Mouse (Mus musculus) heart, embryonic 15.5 days (tissue): ENCODE measurements around the gene Rmdn2. TPM values are rescaled to one million over a fixed set of nuclear protein-coding genes. Genes with fewer than 3 reads are reported as not detected.

ENCODE experiments used
- ATAC-seq: fragments of 200-750 bp; cut with Nextera tagmentation; replicated peaks from 2 replicates; pipeline ENCODE4 v1.8.0; 2017; ENCODE audit warnings: low read depth, moderate TSS enrichment; ENCODE audit not compliant: insufficient number of reproducible peaks, insufficient read depth, low FRiP score
- H3K27ac ChIP-seq: fragments of 300-500 bp; sonication (generic); 2 replicates; pipeline ENCODE4 v1.5.1; 2015; ENCODE audit warnings: mild to moderate bottlenecking, inconsistent platforms
- H3K27me3 ChIP-seq: fragments of 300-500 bp; sonication (generic); 2 replicates; pipeline ENCODE4 v1.6.1; 2015; ENCODE audit warnings: inconsistent platforms
- H3K36me3 ChIP-seq: fragments of 300-500 bp; sonication (generic); 2 replicates; pipeline ENCODE4 v1.6.1; 2015; ENCODE audit warnings: mild to moderate bottlenecking, inconsistent platforms
- H3K4me1 ChIP-seq: fragments of 300-500 bp; sonication (generic); replicated peaks from 2 replicates; pipeline ENCODE4 v1.6.1; 2015; ENCODE audit warnings: inconsistent platforms
- H3K4me2 ChIP-seq: fragments of 300-500 bp; sonication (generic); 2 replicates; pipeline ENCODE4 v1.6.1; 2015; ENCODE audit warnings: inconsistent platforms, mild to moderate bottlenecking, moderate library complexity
- H3K4me3 ChIP-seq: fragments of 300-500 bp; sonication (generic); 2 replicates; pipeline ENCODE4 v1.5.1; 2015; ENCODE audit warnings: mild to moderate bottlenecking, inconsistent platforms
- H3K9ac ChIP-seq: fragments of 300-500 bp; sonication (generic); 2 replicates; pipeline ENCODE4 v1.6.1; 2015; ENCODE audit warnings: mild to moderate bottlenecking, inconsistent platforms
- H3K9me3 ChIP-seq: fragments of 300-500 bp; sonication (generic); replicated peaks from 2 replicates; pipeline ENCODE4 v1.6.1; 2016; ENCODE audit warnings: inconsistent platforms
- WGBS: fragments of 180-500 bp; shearing (Covaris S2); methylation state at CpG from one replicate; pipeline ENCODE4 v1.1.7; 2015; ENCODE audit warnings: mixed read lengths; 5-methylcytosine and 5-hydroxymethylcytosine counted together
- polyA plus RNA-seq: library from polyadenylated mRNA; unstranded; fragments of >200 nt; fragmentation: Nextera tagmentation; extraction: Ambion mirVana; gene quantifications from 2 replicates; pipeline ENCODE4 v1.2.1, GENCODE M21; 2015

Rmdn2 gene
- polyA plus RNA-seq, 1 experiment from 2014 or later: 11.6 TPM

DNA sequence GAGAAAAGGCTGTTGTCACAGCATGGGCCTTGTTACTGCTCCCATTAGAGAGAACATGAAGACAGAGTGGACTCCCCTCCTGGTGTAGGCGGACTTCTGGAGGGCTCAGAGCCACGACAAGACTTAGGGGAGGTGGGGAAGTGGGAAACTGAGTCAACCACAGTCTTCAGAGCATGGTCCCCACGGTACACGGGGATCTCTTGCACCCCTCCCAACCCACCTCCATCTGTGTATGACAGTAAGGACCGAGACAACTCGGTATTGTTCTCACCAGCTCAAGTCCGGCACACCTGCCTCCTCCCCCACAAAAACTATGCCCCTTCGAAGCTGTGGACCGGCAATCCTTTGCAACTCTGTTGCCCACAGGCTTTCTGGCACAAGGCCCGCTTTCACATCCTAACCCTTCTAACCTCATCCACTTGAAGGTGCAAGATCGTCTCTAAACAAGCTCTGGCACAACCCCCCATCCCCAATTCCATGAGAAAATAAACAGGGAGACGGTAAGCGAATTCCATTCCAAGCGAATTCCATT lies 116.5 kb downstream of the Rmdn2 start:
- peaks cover 23% of the 10 kb centered on the region for H3K4me1 ChIP-seq
- H3K4me3 ChIP-seq: peak overlapping the region; percentile 34
- 25% methylated on average over 14 of the region's 14 CpGs for WGBS
- peaks cover 4% of the 10 kb centered on the region; the same call in 1 of the 2 replicates for H3K27me3 ChIP-seq
- H3K9me3 ChIP-seq: no peaks in the 10 kb centered on the region
- H3K27ac ChIP-seq: no peak overlapping the region
- peak overlapping the region; percentile 61 for H3K4me2 ChIP-seq
- H3K36me3 ChIP-seq: no peaks in the 10 kb centered on the region
- ATAC-seq: no peak
- H3K9ac ChIP-seq: no peak overlapping the region

DNA sequence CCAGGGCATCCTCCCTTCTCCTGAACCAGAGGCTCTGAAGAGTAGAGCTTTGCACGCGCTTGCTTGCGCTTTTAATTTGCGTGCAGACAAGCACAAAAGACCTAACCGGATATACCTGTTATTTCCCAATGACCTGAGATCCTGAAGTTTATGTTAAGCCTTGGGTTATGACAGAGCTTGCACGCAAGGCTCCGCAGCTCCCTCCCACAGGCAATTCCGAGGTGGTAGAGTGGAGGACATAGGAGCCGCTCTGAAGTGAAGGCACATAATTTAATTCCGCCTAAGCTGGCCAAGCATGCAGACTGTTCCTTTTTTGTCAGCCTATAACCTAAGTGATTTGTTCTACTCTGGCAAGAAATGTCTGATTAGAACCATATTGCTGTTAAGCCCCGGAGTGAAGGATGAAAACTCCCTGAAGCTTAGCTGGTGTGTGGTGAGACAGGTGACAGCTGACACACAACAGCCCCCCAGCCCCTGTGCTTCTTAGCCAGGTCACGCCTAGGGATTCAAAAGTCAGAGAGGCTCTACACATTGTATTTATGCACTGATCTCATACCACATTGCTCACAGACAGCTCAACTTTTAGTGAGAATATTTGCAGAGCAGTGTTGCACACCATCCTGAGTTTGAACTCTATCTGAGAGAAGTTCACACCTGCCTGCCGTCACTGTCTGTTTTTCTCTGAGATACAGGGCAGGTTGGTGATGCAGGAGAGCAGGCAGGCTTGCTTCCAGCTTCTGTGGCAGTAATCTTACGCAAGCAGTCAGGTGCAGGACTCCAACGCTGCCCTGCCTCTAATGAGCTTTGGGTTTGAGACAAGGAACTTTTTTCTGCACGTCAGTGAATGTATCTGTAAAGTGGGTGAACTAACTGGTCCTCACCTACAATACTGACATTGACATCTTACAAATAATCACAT lies 117.2 kb downstream of the Rmdn2 start:
- Histone ChIP-seq H3K4me1 (peaks cover 23% of the 10 kb centered on the region), H3K9ac (no peak overlapping the region), H3K4me2 (peak overlapping the region; percentile 61), H3K9me3 (no peaks in the 10 kb centered on the region), H3K27ac (0 out of 2 replicates have a peak overlapping the region, but pooled peaks have one; percentile 2), H3K27me3 (peaks cover 4% of the 10 kb centered on the region; the same call in 1 of the 2 replicates), H3K4me3 (peak overlapping the region; percentile 34), H3K36me3 (no peaks in the 10 kb centered on the region)
- WGBS: 21% methylated on average over 16 of the region's 16 CpGs
- ATAC-seq: 0 out of 2 replicates have a peak, but pooled peaks have one; percentile 43

- 26% methylated on average over 8 of the region's 8 CpGs for WGBS
- Histone ChIP-seq H3K36me3 (no peaks in the 10 kb centered on the region), H3K9ac (no peak overlapping the region), H3K4me1 (peaks cover 23% of the 10 kb centered on the region), H3K4me3 (no peak overlapping the region), H3K27me3 (peaks cover 4% of the 10 kb centered on the region; the same call in 1 of the 2 replicates), H3K9me3 (no peaks in the 10 kb centered on the region), H3K4me2 (peak overlapping the region; percentile 42), H3K27ac (no peak overlapping the region)
- no peak for ATAC-seq
Measured at GRCm38 (mm10) chr17:79730988-79731387, 119.3 kb downstream of the Rmdn2 start.

DNA sequence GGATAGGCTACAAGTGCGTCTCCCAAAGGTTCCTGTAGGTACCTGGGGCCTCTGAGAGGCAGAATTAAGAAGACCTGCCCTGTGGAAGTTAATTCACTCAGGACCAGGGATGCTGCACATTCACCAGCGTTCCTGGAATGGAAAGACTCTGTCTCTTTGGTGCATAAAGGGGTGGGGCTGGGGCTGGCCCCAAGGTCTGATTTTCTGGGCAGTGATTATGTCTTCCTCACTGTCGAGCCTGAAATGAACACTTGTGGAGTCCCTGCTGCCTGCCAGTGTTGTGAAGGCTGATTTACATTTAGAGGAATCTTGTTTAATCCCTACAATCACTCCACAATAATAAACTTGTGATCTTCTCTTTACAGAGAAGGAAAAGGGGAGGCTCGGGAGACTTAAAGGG lies 121.4 kb downstream of the Rmdn2 start:
- H3K4me1 ChIP-seq: peaks cover 22% of the 10 kb centered on the region
- no peak overlapping the region for H3K9ac ChIP-seq
- ATAC-seq: no peak
- no peaks in the 10 kb centered on the region for H3K9me3 ChIP-seq
- H3K4me2 ChIP-seq: no peak overlapping the region
- H3K36me3 ChIP-seq: no peaks in the 10 kb centered on the region
- peaks cover 4% of the 10 kb centered on the region; the same call in 1 of the 2 replicates for H3K27me3 ChIP-seq
- H3K27ac ChIP-seq: no peak overlapping the region
- no peak overlapping the region for H3K4me3 ChIP-seq
- 63% methylated on average over 4 of the region's 4 CpGs for WGBS

DNA sequence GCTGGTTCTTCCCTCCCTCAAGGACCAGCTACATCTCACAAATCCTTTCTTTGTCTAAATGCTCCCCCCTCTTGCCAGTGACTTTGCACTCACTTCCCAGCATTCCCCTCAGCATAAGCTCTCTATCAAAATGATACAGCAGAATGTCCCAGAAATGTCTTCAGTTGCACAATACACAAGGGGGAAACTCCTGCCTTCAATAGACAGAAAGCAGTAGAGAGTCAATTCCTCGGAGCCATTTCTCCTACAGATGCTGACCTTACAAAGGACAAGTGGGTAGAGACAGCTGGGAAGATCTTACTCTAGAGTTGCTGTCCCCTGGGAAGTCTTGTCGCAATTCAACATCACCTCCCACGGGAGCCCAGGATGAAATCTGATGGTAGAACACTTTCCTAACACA lies 125.9 kb downstream of the Rmdn2 start:
- ATAC-seq: no peak
- H3K27ac ChIP-seq: no peak overlapping the region
- WGBS: 58% methylated on average over 3 of the region's 3 CpGs
- peaks cover 3% of the 10 kb centered on the region; the same call in 1 of the 2 replicates for H3K27me3 ChIP-seq
- 0 out of 2 replicates have a peak, but pooled peaks cover 3% of the 10 kb centered on the region for H3K4me1 ChIP-seq
- H3K4me3 ChIP-seq: no peak overlapping the region
- no peaks in the 10 kb centered on the region for H3K9me3 ChIP-seq
- no peaks in the 10 kb centered on the region for H3K36me3 ChIP-seq
- H3K4me2 ChIP-seq: no peak overlapping the region
- H3K9ac ChIP-seq: no peak overlapping the region

GRCm38 (mm10) chr17:79738847-79739498 lies 127.3 kb downstream of the Rmdn2 start:
- Histone ChIP-seq H3K4me1 (0 out of 2 replicates have a peak, but pooled peaks cover 3% of the 10 kb centered on the region), H3K36me3 (no peaks in the 10 kb centered on the region), H3K9ac (no peak overlapping the region), H3K27ac (no peak overlapping the region), H3K4me2 (no peak overlapping the region), H3K9me3 (no peaks in the 10 kb centered on the region), H3K27me3 (no peaks in the 10 kb centered on the region), H3K4me3 (no peak overlapping the region)
- WGBS: 65% methylated on average over 5 of the region's 5 CpGs
- ATAC-seq: no peak

DNA sequence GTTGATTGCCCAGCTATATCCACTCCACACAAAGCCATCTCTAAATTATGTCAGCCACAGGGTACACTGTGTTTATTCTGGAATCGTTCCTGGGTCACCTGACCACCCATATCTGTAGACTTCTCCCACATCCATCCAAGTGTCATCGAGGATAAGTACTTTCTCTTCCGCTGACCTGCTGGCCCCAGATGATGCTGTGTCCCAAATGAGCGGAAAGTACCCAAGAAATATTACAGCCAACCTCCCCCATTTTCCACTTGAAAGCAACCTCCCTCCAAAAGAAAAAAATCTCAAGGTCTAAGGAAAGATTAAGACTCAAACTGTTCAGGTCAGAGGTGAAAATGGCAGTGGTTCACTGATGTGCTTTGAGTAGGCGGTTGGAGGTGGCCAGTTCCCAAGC lies 131.0 kb downstream of the Rmdn2 start:
- no peaks in the 10 kb centered on the region for H3K9me3 ChIP-seq
- no peaks in the 10 kb centered on the region for H3K36me3 ChIP-seq
- H3K27me3 ChIP-seq: no peaks in the 10 kb centered on the region
- 0 out of 2 replicates have a peak, but pooled peaks cover 3% of the 10 kb centered on the region for H3K4me1 ChIP-seq
- H3K9ac ChIP-seq: no peak overlapping the region
- no peak overlapping the region for H3K27ac ChIP-seq
- ATAC-seq: no peak
- 63% methylated on average over 5 of the region's 5 CpGs for WGBS
- H3K4me3 ChIP-seq: no peak overlapping the region
- H3K4me2 ChIP-seq: no peak overlapping the region

Other genes with a start within 250 kb of the Rmdn2 start
- 1.7 and 4.5 TPM in 2 replicates for gene Cyp1b1, start 103.2 kb downstream of the Rmdn2 start, polyA plus RNA-seq